Comparison of ENCODE assay signal across 7 mouse cellular contexts in genomic region chr11:84978113-84978512, GRCm38 (mm10). TPM values are rescaled to one million over a fixed set of nuclear protein-coding genes. Genes with fewer than 3 reads are reported as not detected.
DNase-seq lines count a peak whose midpoint lies in the region; ATAC-seq and TF ChIP-seq lines count a peak whose summit lies in the region.

No protein-coding gene starts in this region.

- H3K27ac ChIP-seq in forebrain, embryonic 10.5 days = no peak overlapping the region

- H3K4me1 ChIP-seq in G1E (ENCODE audit: insufficient read depth, low read depth, low read length) = peaks cover 4% of the 10 kb centered on the region; the same call in 1 of the 2 replicates
- H3K4me1 ChIP-seq in forebrain, embryonic 10.5 days = no peaks in the 10 kb centered on the region

- H3K9me3 ChIP-seq in G1E (replicated peaks) = no peaks in the 10 kb centered on the region
- no peaks in the 10 kb centered on the region for H3K9me3 ChIP-seq in forebrain, embryonic 10.5 days

- H3K4me3 ChIP-seq in G1E (ENCODE audit: low read depth, low read length) = no peak overlapping the region
- no peak overlapping the region for H3K4me3 ChIP-seq in forebrain, embryonic 10.5 days

- 48% methylated on average over 2 of the region's 2 CpGs for WGBS in forebrain, embryonic 10.5 days

- peak; percentile 35 for DNase-seq in layer of hippocampus, adult 11-12 months (ENCODE audit: low spot score)
- DNase-seq in layer of hippocampus, postnatal 36 days = no peak
- no peak for DNase-seq in G1E (ENCODE audit: low spot score)
- DNase-seq in adrenal gland, postnatal 25 days = peak; percentile 29
- peak; percentile 35 for DNase-seq in induced T-regulatory cell, adult 2 months (ENCODE audit: low read depth)
- DNase-seq in naive thymus-derived CD4-positive, alpha-beta T cell, adult 2 months (ENCODE audit: low read depth) = peak; percentile 7
- no peak for DNase-seq in forebrain, embryonic 10.5 days (ENCODE audit: extremely low spot score, low spot score)

- H3K36me3 ChIP-seq in G1E (replicated peaks) = no peaks in the 10 kb centered on the region
- H3K36me3 ChIP-seq in forebrain, embryonic 10.5 days (replicated peaks) = no peaks in the 10 kb centered on the region

- no peak for ATAC-seq in G1E (ENCODE audit: extremely low read depth, insufficient number of reproducible peaks, low FRiP score, poor library complexity, severe bottlenecking)

- 0 out of 2 replicates have a peak, but pooled peaks have one; percentile 47 for TF ChIP-seq CTCF in G1E (IDR thresholded peaks at IDR 0.05; ENCODE audit: low read depth, low read length)

- peaks cover 12% of the 10 kb centered on the region for H3K27me3 ChIP-seq in G1E (ENCODE audit: insufficient read depth, low read length)
- no peaks in the 10 kb centered on the region for H3K27me3 ChIP-seq in forebrain, embryonic 10.5 days (ENCODE audit: poor library complexity, severe bottlenecking)

RNA-seq across cellular contexts. Expression of gene Car4, which starts 20.5 kb away (rescaled TPM):
- total RNA-seq in layer of hippocampus, postnatal 36 days (2021) = 10 to 100 TPM; 81.8 to 83.1 TPM
- total RNA-seq in G1E (2014; fragmentation: Nextera tagmentation) (not detected in 2 replicates), G1E (2017) (0.17 TPM in 1 of 2 replicates, not detected in the other)
- polyA plus RNA-seq in G1E (2012) = not detected in 2 replicates
- total RNA-seq in adrenal gland, postnatal 25 days (2021) = 5.3 and 7.9 TPM in 2 replicates
- polyA plus RNA-seq in forebrain, embryonic 10.5 days (2016; fragmentation: Nextera tagmentation; extraction: Ambion mirVana) = 3.7 and 3.8 TPM in 2 replicates

Comparison
In these comparisons a context has a peak if more than half of its experiments do, and no peak if none do; other contexts are left out.
1. DNase-seq: peak in layer of hippocampus, adult 11-12 months (single experiment), adrenal gland, postnatal 25 days (single experiment), induced T-regulatory cell, adult 2 months (single experiment) and naive thymus-derived CD4-positive, alpha-beta T cell, adult 2 months (single experiment); none in layer of hippocampus, postnatal 36 days (0 of 2), G1E (single experiment) and forebrain, embryonic 10.5 days (single experiment).